Mouse (Mus musculus): Measurements from ENCODE around the gene Gpn2.

DNA sequence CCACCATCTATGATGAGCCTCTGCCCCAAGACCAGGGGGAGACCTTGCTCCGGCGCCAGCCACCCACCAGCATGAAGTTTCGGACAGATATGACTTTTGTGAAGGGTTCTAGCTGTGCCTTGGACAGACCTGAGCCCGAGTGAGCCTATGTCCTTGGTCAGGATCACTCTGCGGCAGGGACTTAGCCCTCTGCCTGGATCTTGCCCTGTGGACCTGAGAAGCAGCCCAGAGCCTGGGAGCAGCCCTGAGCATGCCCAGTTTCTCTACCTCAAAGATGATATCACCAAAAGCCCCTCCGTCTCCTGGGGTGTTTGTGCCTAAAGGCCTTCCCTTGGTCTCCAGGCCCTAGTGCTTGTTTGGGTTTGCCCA lies 488 bp upstream of the Gpn2 start:
- TF ChIP-seq CTCF (IDR thresholded peaks at IDR 0.05; ENCODE audit: insufficient read depth, low read length) (no peak), POLR2A (IDR thresholded peaks at IDR 0.05; ENCODE audit: borderline replicate concordance, extremely low read depth, low read depth, low read length) (no peak)

Data from lung, adult 2 months (tissue).